Mouse (Mus musculus) megakaryocyte progenitor cell, adult 5-6 weeks (primary cell): ENCODE data around the gene Acoxl. TPM values are rescaled to one million over a fixed set of nuclear protein-coding genes. Genes with fewer than 3 reads are reported as not detected.

Experiments used
- ATAC-seq: replicated peaks from 2 replicates; pipeline ENCODE4 v1.8.0; 2016; ENCODE audit warnings: mild to moderate bottlenecking, moderate TSS enrichment, inconsistent platforms; ENCODE audit not compliant: poor library complexity
- total RNA-seq, 2 experiments: library from RNA; stranded (forward) in 1 of 2; stranded (reverse) in 1 of 2; fragments of 157-497, 149-512 nt in 1 of 2; fragments of 200-1000 nt in 1 of 2; gene quantifications; 2 replicates each; pipeline versions ENCODE4 v1.2.3 to v1.2.4; 2015 to 2017

The Acoxl gene
- total RNA-seq, 2 experiments from 2014 or later, result not detected

DNA sequence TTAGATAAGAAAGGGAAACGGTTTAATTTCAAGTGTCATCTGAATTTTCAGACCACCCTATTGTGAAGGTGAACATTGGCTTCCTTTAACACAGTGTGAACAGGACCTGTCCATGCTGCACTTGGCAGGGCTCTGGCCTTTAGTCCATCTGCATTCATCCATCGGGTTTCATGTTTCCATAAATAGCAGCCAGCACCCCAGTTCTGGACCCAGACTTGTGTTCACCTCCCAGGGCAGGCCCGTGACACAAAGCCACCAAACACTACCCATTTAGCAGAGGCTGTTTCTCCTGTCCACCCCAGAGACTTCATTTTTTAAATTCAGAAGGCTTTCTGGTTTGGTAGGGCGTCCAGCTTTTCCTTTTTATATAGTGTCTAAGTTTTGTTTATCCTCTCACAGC, 92.9 kb downstream of the Acoxl start:
- ATAC-seq, result no peak

DNA sequence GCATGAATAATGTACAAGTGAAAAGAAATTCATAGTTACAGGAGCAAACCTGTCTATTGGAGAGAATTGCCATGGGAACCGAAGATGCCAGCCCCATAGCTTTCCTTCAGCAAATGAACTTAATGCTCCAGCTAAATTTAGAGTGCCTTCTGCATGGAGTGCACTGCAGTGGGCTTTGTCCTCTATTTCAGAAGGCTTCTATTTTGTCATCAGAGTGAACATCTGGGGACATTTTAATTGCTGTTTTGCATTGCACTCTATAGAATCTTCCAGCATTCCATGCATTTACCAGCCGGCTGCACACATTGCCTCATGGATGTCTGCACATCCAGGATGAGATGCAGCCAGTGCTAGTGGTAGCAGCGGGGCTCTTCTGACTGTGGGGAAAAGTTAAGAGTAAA, 94.9 kb downstream of the Acoxl start:
- no peak for ATAC-seq

DNA sequence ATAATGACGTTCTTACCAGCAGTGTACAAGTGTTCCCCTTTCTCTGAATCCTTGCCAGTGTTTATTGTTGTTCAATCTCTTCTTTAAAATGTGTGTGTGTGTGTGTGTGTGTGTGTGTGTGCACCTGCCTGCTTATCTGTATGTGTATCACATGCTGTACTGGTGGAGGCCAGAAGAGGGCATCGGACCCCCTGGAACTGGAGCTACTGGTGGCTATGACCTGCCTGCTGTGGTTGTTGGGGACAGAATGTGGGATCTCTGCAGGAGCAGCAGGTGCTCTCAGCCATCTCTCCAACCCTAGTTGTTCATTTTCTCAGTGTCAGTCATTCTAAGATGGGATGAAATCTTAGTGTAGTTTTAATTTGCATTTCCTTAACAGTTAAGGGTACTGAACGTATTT, 98.4 kb downstream of the Acoxl start:
- ATAC-seq, result peak; percentile 55; the same call in 1 of the 2 replicates

DNA sequence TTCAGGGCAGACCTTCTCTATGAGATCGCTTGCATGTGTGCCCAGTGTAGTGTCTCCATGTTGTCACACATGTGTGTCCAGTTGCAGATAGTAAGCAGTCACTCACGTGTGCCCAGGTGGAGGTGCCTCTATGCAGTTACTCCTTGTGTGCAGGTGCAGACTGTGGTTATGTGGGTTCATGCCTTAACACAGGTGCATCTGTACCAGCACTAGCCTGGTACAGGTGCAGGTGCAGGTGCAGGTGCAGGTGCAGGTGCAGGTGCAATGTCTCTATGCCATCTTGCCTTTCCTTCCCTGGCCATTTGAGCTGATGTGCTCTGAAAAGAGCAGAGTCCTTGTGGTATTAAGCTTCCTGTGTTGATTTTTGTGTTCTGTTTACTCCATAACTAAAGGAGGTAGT, 100.5 kb downstream of the Acoxl start:
- no peak for ATAC-seq

DNA sequence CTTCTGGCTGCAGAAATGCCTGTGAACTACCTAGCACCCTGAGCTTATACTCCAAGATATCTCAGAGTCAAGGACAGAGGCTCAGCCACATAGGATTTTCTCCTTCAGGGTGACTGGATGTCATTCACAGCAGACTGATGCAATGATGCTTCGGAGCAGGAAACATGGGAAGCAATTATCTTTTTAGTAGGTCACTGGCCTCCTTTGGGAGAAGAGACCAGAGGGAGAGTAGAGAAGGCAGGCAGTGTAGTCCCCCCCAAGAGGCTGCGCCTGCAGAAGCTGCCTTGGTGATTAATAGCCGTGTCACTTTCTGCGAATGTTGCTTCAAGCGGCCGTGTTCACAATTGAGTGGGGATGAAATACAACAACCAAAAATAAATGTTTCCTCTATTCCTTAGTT, 121.9 kb downstream of the Acoxl start:
- no peak for ATAC-seq

DNA sequence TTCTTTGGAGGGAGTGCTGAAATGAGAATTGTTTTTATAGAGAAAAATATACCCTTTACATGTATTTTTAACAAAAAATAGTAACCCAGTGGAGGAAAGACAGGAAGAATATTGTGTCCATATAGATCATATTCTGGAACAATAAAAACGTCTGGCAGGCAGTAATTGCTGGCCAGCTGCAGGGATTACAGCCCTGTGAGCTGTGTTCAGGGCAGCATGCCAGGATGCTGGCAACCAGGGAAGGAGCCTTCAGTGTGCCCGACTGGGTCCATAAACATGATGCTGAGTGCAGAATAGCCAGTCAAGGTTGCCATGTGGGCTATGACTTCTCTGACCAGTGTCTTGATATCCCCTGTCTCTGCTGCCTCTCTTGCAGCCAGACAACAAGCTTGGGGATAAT, 122.5 kb downstream of the Acoxl start:
- no peak for ATAC-seq

DNA sequence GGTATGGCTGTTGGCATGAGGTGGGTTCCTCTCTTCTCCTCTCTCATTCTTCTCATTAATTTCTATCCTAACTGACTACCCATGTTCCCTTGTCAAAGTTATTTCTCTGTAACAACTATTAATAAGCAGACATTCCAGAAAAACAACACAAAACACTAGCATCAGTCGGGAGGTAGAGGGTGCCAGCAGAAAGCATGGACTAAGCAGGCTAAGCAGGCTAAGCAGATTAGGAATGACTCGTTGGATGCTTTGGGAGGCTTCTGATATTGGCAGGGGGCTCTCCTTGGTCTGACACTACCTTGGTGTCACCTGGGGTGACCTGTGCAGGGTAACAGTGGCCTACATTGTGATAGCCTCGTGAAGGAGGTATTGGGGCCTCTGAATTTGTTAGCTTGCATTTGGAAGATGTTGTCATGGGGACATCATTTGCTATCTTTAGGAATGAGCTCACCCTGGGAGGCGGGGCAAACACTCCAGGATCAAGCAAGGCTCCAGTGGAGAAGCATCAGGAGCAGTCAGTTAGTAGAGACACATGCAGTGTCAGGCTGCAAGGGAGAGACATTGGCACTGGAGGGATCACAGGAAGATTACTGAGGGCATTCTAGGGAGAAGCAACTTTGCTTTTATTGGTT, 123.2 kb downstream of the Acoxl start:
- ATAC-seq, result no peak

DNA sequence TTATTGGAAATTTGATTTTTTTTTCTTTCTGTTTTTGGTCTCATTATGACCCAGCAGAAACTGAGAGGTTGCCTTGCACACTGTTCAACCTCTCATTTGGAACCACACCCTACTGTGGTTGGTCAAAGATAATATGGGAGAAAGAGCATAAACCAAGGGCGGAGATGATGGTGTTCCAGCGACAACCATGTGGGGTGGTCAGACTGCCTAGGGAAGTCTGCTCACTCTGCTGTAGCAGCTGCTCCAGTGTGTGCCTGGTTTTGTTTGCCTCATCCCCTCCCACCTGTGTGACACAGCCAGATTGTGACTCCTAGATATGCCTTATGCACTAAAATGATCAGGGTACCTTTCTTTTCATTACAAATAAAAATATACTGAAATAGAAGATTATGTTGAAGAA, 130.3 kb downstream of the Acoxl start:
- ATAC-seq, result peak; percentile 75

DNA sequence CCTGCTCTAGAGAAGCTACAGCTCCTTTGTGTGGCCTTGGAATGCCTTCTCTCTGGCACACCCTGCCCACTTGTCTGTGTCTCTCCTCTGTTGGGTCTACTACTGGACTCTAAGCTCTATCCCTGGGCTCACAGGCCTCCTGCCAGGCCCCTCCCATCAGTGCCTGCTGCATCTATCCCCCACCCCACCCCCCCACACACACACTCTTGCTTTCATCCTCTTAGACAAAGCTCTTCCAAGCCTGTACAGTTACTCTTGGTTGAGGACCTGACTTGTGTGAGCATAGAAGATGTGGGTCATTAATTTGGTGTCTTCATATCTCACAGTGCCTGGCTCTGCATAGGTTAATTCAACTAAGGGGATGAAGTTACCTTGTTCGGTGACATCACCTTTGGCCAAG, 137.6 kb downstream of the Acoxl start:
- ATAC-seq, result no peak

DNA sequence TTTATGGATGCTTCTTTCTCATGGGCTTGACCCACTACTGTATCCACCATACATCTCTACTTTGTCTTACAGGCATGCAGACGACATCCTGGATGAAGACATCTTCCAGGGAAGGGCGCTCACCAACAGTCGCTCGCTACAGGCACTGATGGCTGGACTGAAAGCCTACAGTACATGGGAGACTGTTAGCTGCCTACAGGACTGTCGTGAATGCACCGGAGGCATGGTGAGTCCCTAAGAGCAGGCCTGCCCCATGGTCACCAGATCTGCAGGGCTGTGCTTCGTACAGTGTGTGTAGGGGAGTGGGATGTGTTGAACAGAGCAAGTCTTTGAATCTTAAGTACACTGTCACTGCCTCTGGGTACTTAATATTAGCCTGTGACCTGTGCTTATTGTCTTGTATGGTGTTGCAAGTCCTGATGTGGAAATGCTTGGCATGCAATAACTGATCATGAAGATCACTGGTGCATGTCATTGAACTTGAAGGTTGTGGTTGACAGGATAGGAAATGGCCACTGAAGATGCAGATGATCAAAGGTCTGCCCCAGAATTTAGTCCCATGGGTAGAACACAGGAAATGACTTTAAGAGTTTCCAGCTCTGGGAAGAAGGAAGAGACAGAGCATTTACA, 140.0 kb downstream of the Acoxl start:
- ATAC-seq, result no peak

DNA sequence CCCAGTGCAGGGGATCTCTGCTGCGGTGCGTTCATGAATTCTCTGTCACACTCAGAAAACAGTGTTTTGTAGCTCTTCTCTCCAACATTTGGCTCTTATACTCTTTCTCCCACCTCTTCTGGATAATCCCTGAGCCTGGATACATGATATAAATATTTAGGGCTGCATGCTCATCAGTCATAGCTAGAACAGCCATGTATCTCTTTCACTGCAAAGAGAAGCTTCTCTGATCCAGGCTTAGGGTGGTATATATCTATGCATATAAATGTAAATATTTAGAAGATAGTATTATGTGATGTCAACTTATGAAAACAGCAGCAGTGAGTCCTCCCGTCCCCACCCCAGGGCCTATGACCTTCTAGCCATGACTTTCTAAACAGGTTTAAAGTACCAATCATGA, 143.9 kb downstream of the Acoxl start:
- ATAC-seq, result no peak

DNA sequence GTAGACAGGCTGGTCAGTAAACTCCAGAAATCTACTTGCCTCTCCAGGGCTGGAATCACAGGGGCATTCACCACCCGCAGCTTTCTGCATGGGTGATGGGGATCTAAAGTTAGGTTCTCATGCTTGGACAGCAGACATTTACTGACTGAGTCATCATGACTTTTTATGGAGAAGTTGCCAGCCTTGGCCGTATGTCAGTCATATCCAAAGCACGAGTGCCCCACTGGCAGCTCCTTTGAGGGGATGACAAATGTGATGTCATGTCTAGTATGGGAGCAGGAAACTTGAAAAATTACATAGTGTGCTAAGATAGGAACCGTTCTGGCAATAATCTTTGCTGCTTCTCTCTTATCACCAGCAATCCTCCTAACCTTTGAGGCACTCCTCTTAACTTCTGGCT, 144.6 kb downstream of the Acoxl start:
- ATAC-seq, result no peak

DNA sequence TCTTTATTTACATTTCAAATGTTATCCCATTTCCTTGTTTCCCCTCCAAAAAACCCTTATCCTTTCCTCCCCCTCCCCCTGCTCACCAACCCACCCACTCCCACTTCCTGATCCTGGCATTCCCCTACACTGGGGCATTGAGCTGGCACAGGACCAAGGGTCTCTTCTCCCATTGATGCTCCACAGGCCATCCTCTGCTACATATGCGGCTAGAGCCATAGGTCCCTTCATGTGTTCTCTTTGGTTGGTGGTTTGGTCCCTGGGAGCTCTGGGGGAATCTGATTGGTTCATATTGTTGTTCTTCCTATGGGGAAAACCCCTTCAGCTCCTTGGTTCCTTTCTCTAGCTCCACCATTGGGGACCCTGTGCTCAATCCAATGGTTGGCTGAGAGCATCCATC, 145.3 kb downstream of the Acoxl start:
- ATAC-seq, result no peak

DNA sequence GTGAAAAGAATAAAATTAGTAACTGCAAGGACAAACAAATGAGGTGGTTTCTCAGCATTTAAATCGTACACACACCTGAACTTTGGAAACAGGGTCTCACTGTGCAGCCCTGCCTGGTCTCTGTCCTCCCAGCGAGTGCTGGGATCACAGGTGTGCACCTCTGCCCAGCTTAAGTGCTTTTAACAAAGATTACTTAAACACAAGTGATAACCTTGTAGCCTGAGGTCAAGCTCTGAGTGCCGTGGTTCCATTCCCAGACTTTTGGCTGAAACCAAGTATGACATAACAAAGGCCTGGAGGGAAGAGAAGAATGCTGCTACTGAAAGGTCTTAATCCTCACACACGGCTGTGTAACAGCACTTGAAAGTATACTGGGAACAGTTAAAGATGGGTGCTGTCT, 149.0 kb downstream of the Acoxl start:
- no peak for ATAC-seq

DNA sequence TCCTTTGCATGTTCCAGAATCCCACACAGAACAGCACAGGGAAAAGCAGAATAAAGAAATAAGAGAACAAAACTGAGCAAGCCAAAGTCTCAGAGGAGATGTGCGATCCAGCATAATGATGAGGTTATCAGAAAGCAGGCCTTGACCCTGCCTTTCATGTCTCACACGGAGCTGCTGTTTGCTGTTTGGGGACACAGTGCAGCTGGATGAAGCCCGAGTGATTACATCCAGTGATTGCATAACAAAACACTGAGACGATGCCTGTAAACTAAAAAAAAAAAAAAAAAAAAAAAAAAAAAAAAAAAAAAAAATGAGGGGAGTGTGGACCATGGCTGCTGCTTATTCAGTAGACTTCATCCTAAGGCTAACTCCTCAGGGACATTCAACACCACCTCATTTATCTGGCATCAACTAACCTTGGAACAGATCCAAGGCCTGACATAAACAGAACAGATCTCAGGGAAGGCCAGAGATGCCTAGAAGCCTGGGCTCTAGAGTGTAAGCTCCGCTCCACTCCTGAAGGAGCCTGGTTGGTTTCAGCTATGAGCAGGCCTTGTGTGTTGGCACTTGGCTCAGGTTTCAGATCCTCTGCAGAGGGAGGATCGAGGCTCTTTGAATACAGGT, 152.3 kb downstream of the Acoxl start:
- ATAC-seq, result no peak

DNA sequence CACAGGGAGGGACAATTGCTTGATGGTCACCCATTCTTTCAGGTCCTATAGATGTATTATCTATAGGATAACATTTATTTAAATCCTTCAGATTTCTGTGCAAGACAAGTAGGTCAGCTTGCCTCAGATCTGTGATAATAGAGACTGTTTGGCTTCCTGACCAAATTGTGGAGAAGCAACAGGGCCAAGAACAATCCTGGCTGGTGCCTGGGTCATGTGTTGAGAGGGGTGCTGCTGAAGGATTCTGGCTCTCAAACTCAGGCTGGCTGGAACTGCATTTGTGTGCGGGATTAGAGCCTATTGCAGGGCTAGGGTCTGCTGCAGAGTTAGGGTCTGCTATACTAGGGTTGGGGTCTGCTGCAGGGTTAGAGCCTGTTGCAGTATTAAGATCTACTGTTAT, 153.0 kb downstream of the Acoxl start:
- ATAC-seq, result no peak

DNA sequence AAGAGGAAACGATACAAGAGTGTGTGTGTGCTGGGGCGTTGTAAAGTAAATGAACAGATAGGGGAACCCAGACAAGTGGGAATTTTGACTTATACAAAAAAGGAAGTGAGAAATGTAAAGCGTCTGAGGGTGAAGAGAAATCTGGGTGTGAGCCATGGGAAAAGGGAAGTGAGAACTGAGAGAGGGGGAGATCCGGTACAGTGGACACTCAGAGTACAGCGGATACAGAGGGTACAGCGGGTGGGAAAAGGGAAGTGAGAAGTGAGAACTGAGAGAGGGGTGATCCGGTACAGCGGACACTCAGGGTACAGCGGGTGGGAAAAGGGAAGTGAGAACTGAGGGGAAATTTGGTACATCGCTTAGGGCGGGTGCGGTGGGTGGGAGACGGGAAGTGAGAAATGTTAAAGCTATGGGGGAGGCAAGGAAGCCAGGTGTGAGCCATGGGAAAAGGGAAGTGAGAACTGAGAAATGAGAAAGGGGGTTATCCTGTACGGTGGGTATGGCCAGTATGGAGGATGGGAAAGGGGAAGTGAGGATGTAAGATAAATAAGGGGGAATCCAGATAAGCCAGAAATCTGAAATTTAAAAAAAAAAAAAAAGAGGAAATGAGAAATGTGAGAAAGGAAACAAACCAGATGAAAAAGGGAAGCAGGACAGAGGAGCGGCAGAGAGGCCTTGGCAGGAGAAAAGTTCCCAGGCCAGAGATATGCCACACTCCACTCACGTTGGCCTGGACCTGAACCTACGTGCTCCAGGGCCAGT, 170.2 kb downstream of the Acoxl start:
- peak; percentile 95 for ATAC-seq

DNA sequence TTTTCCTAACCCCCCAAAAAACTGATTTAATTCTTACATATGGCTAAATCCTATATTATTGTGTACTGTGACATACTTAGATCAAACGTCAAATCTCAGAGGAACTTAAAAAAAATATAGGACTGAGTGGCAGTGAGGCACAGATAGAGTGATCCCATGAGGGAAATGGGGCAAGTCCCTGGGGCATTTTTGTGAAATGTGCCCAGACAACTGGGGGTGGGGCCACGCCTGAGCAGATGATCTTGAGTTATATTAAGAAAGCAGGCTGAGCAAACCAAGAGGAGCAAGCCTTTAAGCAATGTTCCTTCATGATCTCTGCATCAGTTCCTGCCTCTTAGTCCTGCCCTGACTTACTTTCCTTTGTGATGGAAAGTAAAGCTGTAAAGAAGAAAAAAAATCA, 175.9 kb downstream of the Acoxl start:
- ATAC-seq, result no peak

DNA sequence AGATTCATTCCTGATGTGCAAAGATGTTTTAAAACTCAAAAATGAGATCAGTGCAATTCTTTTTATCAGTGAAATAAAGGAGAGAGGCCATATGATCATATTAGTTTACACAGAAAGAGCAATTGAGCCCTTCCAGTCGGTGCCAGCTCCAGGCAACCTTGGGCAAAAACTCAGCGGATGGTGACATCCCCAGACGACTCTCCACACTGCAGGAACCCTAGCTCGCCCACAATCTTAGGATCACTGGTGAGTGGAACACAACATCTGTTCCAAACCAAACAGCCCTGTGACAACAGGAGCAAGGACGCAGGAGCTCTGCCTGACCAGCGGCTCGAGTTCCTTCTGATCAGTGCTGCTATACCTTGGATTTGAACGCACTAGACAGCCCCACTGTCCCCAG, 176.9 kb downstream of the Acoxl start:
- ATAC-seq, result no peak

DNA sequence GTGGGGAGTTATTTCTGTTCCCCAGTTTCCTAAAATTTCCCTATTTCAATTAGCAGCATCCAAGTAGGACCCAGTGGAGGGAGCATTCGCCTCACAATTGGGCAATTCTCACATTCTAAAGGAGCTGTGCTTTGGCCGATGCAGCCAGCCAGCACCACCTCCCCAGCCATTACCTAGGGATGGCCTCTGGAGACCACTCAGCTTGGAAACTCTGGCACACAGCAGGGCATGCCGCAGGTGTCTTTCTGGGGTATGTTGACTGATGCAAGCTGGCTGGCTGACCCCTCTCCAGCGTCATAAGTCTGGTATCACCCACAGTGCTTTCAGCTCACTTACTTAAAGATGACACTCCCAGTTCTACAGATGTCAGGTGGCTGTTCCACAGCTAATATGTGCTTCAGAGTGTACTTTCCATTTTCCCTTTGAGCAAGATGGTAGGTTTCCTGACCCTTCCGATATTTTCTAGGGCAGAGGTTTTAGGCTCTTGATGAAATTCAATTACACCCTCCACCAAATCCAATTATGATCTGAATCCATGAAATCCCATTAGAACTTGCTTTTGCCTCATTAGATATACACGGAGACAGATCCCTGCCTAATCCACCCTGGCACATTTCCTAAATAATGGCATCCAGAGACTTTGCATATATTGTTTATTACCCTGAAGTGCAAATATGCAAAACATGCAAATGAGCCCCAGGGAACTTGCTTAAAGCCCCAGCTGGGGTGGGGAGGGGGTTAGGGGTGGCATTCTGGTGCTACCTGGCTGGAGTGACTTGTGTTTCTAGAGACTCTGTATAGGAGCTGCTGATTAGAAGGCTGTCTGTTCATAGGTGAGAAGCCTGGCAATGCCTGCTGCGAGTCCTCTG, 181.6 kb downstream of the Acoxl start:
- ATAC-seq, result no peak

DNA sequence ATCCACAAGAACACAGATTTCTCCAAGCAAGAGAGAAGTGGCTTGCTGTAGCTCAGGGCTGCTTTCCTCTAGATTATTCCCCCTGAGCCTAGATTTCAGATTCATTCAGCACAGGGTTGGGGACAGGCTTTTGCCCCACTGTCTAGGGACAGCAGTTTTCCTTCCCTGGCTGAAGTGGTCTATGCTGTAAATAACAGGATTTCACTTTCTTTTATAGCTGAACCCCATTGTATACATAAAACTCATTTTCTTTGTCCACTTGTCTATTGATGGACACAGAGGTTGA, 182.2 kb downstream of the Acoxl start:
- no peak for ATAC-seq
